Mouse (Mus musculus) liver, embryonic 15.5 days (tissue): Measurements from ENCODE around the gene Garnl3. TPM values are rescaled to one million over a fixed set of nuclear protein-coding genes. Genes with fewer than 3 reads are reported as not detected.

Experiments
- ATAC-seq: fragments of 200-750 bp; cut with Nextera tagmentation; 2 replicates; pipeline ENCODE4 v1.8.0; 2017; ENCODE audit warnings: moderate number of reproducible peaks, mild to moderate bottlenecking, moderate library complexity; ENCODE audit not compliant: insufficient read depth
- H3K27ac ChIP-seq: fragments of 300-500 bp; sonication (generic); replicated peaks from 2 replicates; pipeline ENCODE4 v1.5.1; 2015; ENCODE audit warnings: mild to moderate bottlenecking, inconsistent platforms
- H3K27me3 ChIP-seq: fragments of 300-500 bp; sonication (generic); 2 replicates; pipeline ENCODE4 v1.6.1; 2015; ENCODE audit warnings: mild to moderate bottlenecking, inconsistent platforms
- H3K36me3 ChIP-seq: fragments of 300-500 bp; sonication (generic); replicated peaks from 2 replicates; pipeline ENCODE4 v1.6.1; 2015; ENCODE audit warnings: moderate library complexity, mild to moderate bottlenecking, inconsistent platforms
- H3K4me1 ChIP-seq: fragments of 300-500 bp; sonication (generic); replicated peaks from 2 replicates; pipeline ENCODE4 v1.6.1; 2015; ENCODE audit warnings: inconsistent platforms
- H3K4me2 ChIP-seq: fragments of 300-500 bp; sonication (generic); 2 replicates; pipeline ENCODE4 v1.6.1; 2015; ENCODE audit warnings: moderate library complexity, mild to moderate bottlenecking, inconsistent platforms
- H3K4me3 ChIP-seq: fragments of 300-500 bp; sonication (generic); replicated peaks from 2 replicates; pipeline ENCODE4 v1.5.1; 2015; ENCODE audit warnings: mild to moderate bottlenecking, inconsistent platforms
- H3K9ac ChIP-seq: fragments of 300-500 bp; sonication (generic); 2 replicates; pipeline ENCODE4 v1.6.1; 2015; ENCODE audit warnings: moderate library complexity, mild to moderate bottlenecking, inconsistent platforms
- H3K9me3 ChIP-seq: fragments of 300-500 bp; sonication (generic); replicated peaks from 2 replicates; pipeline ENCODE4 v1.6.1; 2016; ENCODE audit warnings: inconsistent platforms
- WGBS: fragments of 180-500 bp; shearing (Covaris S2); methylation state at CpG from one replicate; pipeline ENCODE4 v1.1.7; 2015; ENCODE audit warnings: mixed read lengths; ENCODE audit not compliant: insufficient replicate concordance; 5-methylcytosine and 5-hydroxymethylcytosine counted together
- polyA plus RNA-seq: library from polyadenylated mRNA; unstranded; fragments of >200 nt; fragmentation: Nextera tagmentation; extraction: Ambion mirVana; gene quantifications from 2 replicates; pipeline ENCODE4 v1.2.1, GENCODE M21; 2015

The Garnl3 gene
- polyA plus RNA-seq, 1 experiment from 2014 or later, result 0.89 TPM

- Histone ChIP-seq H3K36me3 (no peaks in the 10 kb centered on the region), H3K4me3 (no peak overlapping the region), H3K9ac (no peak overlapping the region), H3K4me2 (peak overlapping the region; percentile 98; the same call in 1 of the 2 replicates), H3K9me3 (no peaks in the 10 kb centered on the region), H3K4me1 (peaks cover 46% of the 10 kb centered on the region), H3K27ac (no peak overlapping the region), H3K27me3 (peaks cover 12% of the 10 kb centered on the region)
- WGBS, result 40% methylated on average over 6 of the region's 6 CpGs
- ATAC-seq, result no peak
Measured at GRCm38 (mm10) chr2:32983617-32984016, 147.8 kb downstream of the Garnl3 start.

GRCm38 (mm10) chr2:32982700-32983099, 148.8 kb downstream of the Garnl3 start:
- no peak for ATAC-seq
- Histone ChIP-seq H3K9me3 (no peaks in the 10 kb centered on the region), H3K36me3 (no peaks in the 10 kb centered on the region), H3K27ac (no peak overlapping the region), H3K4me3 (peak overlapping the region; percentile 79), H3K9ac (no peak overlapping the region; the same call in 1 of the 2 replicates), H3K27me3 (peaks cover 12% of the 10 kb centered on the region), H3K4me1 (peaks cover 55% of the 10 kb centered on the region), H3K4me2 (peak overlapping the region; percentile 98)
- 7% methylated on average over 4 of the region's 4 CpGs for WGBS

GRCm38 (mm10) chr2:32981725-32982271, 149.7 kb downstream of the Garnl3 start, which contains the start of gene Slc2a8:
Gene Slc2a8 (minus strand): TSS chr2:32982083.
- WGBS, result under 1% methylated on average over 50 of the region's 50 CpGs
- H3K9ac ChIP-seq, result peak within 1 kb of the TSS; percentile 81
- peak within 1 kb of the TSS; percentile 79 for H3K4me3 ChIP-seq
- no peaks in the 10 kb centered on the region for H3K36me3 ChIP-seq
- H3K4me2 ChIP-seq, result peak within 1 kb of the TSS; percentile 98
- peaks cover 55% of the 10 kb centered on the region for H3K4me1 ChIP-seq
- H3K27ac ChIP-seq, result peak within 1 kb of the TSS; percentile 33
- H3K27me3 ChIP-seq, result peaks cover 12% of the 10 kb centered on the region
- no peaks in the 10 kb centered on the region for H3K9me3 ChIP-seq
- peak; percentile 98 for ATAC-seq

- ATAC-seq, result peak; percentile 20
- peak overlapping the region; percentile 79 for H3K4me3 ChIP-seq
- peak overlapping the region; percentile 33; the same call in 1 of the 2 replicates for H3K27ac ChIP-seq
- no peaks in the 10 kb centered on the region for H3K9me3 ChIP-seq
- H3K36me3 ChIP-seq, result no peaks in the 10 kb centered on the region
- 3% methylated on average over 23 of the region's 23 CpGs for WGBS
- H3K27me3 ChIP-seq, result peaks cover 12% of the 10 kb centered on the region
- H3K4me1 ChIP-seq, result peaks cover 55% of the 10 kb centered on the region
- H3K4me2 ChIP-seq, result peak overlapping the region; percentile 98
- peak overlapping the region; percentile 81 for H3K9ac ChIP-seq
Measured at GRCm38 (mm10) chr2:32981281-32981680, 150.2 kb downstream of the Garnl3 start.

DNA sequence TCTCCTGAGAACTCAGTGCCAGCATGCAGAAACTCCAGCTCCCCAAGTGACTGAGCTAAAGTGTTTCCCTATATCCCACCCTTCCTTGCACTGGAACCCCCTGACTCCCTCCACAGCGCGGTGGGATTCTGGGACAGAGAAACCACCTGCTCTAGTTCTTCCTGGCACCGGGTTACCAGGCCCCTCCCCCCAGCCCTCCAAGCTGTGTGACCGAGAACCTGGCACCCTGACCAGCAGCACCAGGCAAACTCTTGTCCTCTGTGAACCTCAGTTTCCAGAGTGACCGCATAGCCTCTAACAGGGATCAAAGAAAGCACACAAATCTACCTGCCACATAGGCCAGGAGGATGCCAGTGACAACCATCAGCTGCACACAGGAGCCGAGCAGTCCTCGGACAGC, 151.8 kb downstream of the Garnl3 start:
- WGBS, result 76% methylated on average over 7 of the region's 7 CpGs
- Histone ChIP-seq H3K27me3 (peaks cover 9% of the 10 kb centered on the region), H3K4me1 (peaks cover 55% of the 10 kb centered on the region), H3K9ac (no peak overlapping the region), H3K4me3 (no peak overlapping the region), H3K9me3 (no peaks in the 10 kb centered on the region), H3K4me2 (no peak overlapping the region), H3K27ac (no peak overlapping the region), H3K36me3 (no peaks in the 10 kb centered on the region)
- no peak for ATAC-seq

GRCm38 (mm10) chr2:32978675-32979074, 152.8 kb downstream of the Garnl3 start:
- no peak for ATAC-seq
- peaks cover 3% of the 10 kb centered on the region; the same call in 1 of the 2 replicates for H3K27me3 ChIP-seq
- no peak overlapping the region for H3K4me3 ChIP-seq
- peaks cover 51% of the 10 kb centered on the region for H3K4me1 ChIP-seq
- 28% methylated on average over 3 of the region's 3 CpGs for WGBS
- no peaks in the 10 kb centered on the region for H3K36me3 ChIP-seq
- H3K4me2 ChIP-seq, result peak overlapping the region; percentile 31
- 0 out of 2 replicates have a peak overlapping the region, but pooled peaks have one; percentile 29 for H3K27ac ChIP-seq
- no peaks in the 10 kb centered on the region for H3K9me3 ChIP-seq
- no peak overlapping the region for H3K9ac ChIP-seq

DNA sequence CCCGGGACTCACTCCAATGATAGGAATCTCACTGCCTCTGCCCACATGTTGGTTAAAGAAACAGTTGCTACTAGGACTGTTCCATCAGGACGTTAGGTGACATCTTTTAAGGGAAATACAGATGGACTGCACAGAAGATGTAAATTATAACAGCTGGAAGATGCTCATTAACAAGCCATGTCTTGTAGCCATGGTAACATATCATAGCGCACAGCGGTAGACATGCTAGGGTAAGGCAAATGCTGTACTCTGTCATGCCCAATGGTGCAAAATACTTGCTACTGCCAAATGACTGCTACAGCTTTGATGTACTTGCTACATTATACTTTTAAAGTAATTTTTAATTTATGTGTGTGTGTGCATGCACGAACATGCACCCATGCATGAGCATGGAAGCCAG, 154.3 kb downstream of the Garnl3 start:
- ATAC-seq, result no peak
- Histone ChIP-seq H3K4me1 (peaks cover 41% of the 10 kb centered on the region), H3K27ac (no peak overlapping the region), H3K36me3 (no peaks in the 10 kb centered on the region), H3K9me3 (no peaks in the 10 kb centered on the region), H3K27me3 (no peaks in the 10 kb centered on the region), H3K4me2 (no peak overlapping the region), H3K4me3 (no peak overlapping the region), H3K9ac (no peak overlapping the region)
- WGBS, result 69% methylated on average over 5 of the region's 5 CpGs

- Histone ChIP-seq H3K36me3 (no peaks in the 10 kb centered on the region), H3K9me3 (no peaks in the 10 kb centered on the region), H3K27me3 (no peaks in the 10 kb centered on the region), H3K4me2 (no peak overlapping the region), H3K4me1 (peaks cover 19% of the 10 kb centered on the region), H3K4me3 (no peak overlapping the region), H3K27ac (no peak overlapping the region), H3K9ac (no peak overlapping the region)
- no peak for ATAC-seq
- 82% methylated on average over 8 of the region's 8 CpGs for WGBS
Measured at GRCm38 (mm10) chr2:32974216-32974615, 157.2 kb downstream of the Garnl3 start.

GRCm38 (mm10) chr2:32971235-32971634, 160.2 kb downstream of the Garnl3 start:
- WGBS, result 72% methylated on average over 9 of the region's 9 CpGs
- Histone ChIP-seq H3K9ac (no peak overlapping the region), H3K27me3 (no peaks in the 10 kb centered on the region), H3K9me3 (no peaks in the 10 kb centered on the region), H3K36me3 (no peaks in the 10 kb centered on the region), H3K27ac (no peak overlapping the region), H3K4me3 (no peak overlapping the region), H3K4me1 (peaks cover 21% of the 10 kb centered on the region), H3K4me2 (no peak overlapping the region)
- ATAC-seq, result no peak

GRCm38 (mm10) chr2:32969326-32969725, 162.1 kb downstream of the Garnl3 start:
- Histone ChIP-seq H3K27ac (no peak overlapping the region), H3K9ac (no peak overlapping the region), H3K9me3 (no peaks in the 10 kb centered on the region), H3K4me3 (no peak overlapping the region), H3K36me3 (peaks cover 8% of the 10 kb centered on the region), H3K27me3 (no peaks in the 10 kb centered on the region), H3K4me2 (no peak overlapping the region), H3K4me1 (peaks cover 37% of the 10 kb centered on the region)
- ATAC-seq, result no peak
- WGBS, result 62% methylated on average over 8 of the region's 8 CpGs

DNA sequence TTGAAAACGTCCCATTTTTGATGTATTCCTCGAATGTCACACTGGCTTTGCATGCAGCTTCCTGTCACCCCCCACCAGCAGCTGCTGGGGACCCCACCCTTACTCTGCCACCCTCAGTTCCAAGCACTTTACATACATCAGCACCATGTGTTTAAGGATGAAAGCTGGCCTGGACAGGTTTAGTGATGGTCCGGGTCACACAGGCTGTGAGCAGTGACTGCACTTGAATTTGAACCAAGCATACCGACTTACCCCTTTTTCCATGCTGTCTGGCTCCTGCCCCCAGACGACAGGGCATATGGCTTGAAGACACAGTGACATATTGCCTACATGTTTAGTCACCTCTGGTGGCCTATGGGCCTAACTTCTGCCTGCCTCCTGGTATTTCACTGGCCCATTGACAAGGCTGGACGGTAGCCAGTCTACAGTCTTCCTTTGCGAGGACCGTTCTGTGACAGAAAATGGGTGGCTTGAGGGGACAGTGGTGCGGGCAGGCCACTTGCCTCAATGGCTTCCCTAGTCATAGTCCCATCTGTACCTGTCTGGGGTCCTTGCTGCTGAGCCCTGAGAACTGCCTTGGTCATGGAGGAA, 163.3 kb downstream of the Garnl3 start:
- Histone ChIP-seq H3K9me3 (no peaks in the 10 kb centered on the region), H3K4me2 (peak overlapping the region; percentile 88; the same call in 1 of the 2 replicates), H3K27me3 (no peaks in the 10 kb centered on the region), H3K9ac (no peak overlapping the region), H3K27ac (no peak overlapping the region), H3K4me1 (peaks cover 49% of the 10 kb centered on the region), H3K4me3 (peak overlapping the region; percentile 78; the same call in 1 of the 2 replicates), H3K36me3 (peaks cover 20% of the 10 kb centered on the region)
- WGBS, result 73% methylated on average over 9 of the region's 9 CpGs
- no peak for ATAC-seq
